Mouse (Mus musculus): ENCODE measurements at regions not wholly inside any gene's neighbourhood (a gene's known extent, or its start where the extent isn't known, plus 50 kb on each side); places are given as distances from the start of the nearest gene placed in this dataset.

- TF ChIP-seq POLR2A (IDR thresholded peaks at IDR 0.05; ENCODE audit: borderline replicate concordance, extremely low read depth, insufficient read depth, insufficient read length, poor library complexity, severe bottlenecking) (no peak), CTCF (IDR thresholded peaks at IDR 0.05; ENCODE audit: borderline replicate concordance, extremely low read depth, insufficient read depth, insufficient read length) (no peak)
Observed at GRCm38 (mm10) chr15:36891851-36892250, 115.7 kb downstream of the Zfp706 start.

Measured in brain, embryonic 14.5 days (tissue).